Mouse (Mus musculus) ES-E14 (cell line): ENCODE data around the gene Map2k2. TPM values are rescaled to one million over a fixed set of nuclear protein-coding genes. Genes with fewer than 3 reads are reported as not detected.

Source experiments
- DNase-seq: peaks from one replicate; pipeline ENCODE4 v3.0.0-alpha.2; 2013; ENCODE audit warnings: low read depth, low spot score
- H3K27ac ChIP-seq: 2 replicates; pipeline ENCODE4 v1.5.1; 2012; ENCODE audit warnings: low read depth, mild to moderate bottlenecking, low read length, moderate library complexity, mixed read lengths; ENCODE audit not compliant: poor library complexity, insufficient read depth, severe bottlenecking
- H3K36me3 ChIP-seq: 2 replicates; pipeline ENCODE4 v1.6.1; 2012; ENCODE audit warnings: mild to moderate bottlenecking, low read length, moderate library complexity, mixed read lengths; ENCODE audit not compliant: control insufficient read depth, poor library complexity, insufficient read depth, severe bottlenecking
- H3K4me1 ChIP-seq, 2 experiments: fragments of 150-350 bp in 1 of 2; sonication (generic) in 1 of 2; 2 replicates each; pipeline ENCODE4 v1.6.1; 2012; ENCODE audit warnings: low read length in 2 of 2, mild to moderate bottlenecking in 1 of 2, mixed read lengths in 1 of 2; ENCODE audit not compliant: control insufficient read depth in 2 of 2, insufficient read depth in 2 of 2, poor library complexity in 1 of 2
- H3K4me3 ChIP-seq, 2 experiments: fragments of 150-350 bp in 1 of 2; sonication (generic) in 1 of 2; 2 replicates each; pipeline ENCODE4 v1.5.1; 2012; ENCODE audit warnings: low read length in 2 of 2, low read depth in 1 of 2, mild to moderate bottlenecking in 1 of 2, mixed read lengths in 1 of 2; ENCODE audit not compliant: insufficient read depth in 1 of 2, poor library complexity in 1 of 2, severe bottlenecking in 1 of 2
- H3K9ac ChIP-seq: 2 replicates; pipeline ENCODE4 v1.6.1; 2012; ENCODE audit warnings: low read depth, mild to moderate bottlenecking, low read length, mixed read lengths; ENCODE audit not compliant: poor library complexity, insufficient read depth, severe bottlenecking
- H3K9me3 ChIP-seq: fragments of 150-350 bp; sonication (generic); 2 replicates; pipeline ENCODE4 v1.6.1; 2012; ENCODE audit warnings: low read depth, mild to moderate bottlenecking, low read length; ENCODE audit not compliant: control insufficient read depth, insufficient read depth
- CHD2 ChIP-seq: IDR thresholded peaks from 2 replicates; pipeline ENCODE4 v1.6.1; 2014; ENCODE audit warnings: mild to moderate bottlenecking, low read depth, low read length, inconsistent platforms
- HCFC1 ChIP-seq: IDR thresholded peaks from 2 replicates; pipeline ENCODE4 v1.6.1; 2012; ENCODE audit warnings: low read length, inconsistent platforms, borderline replicate concordance; ENCODE audit not compliant: insufficient read depth
- MAFK ChIP-seq: IDR thresholded peaks from 2 replicates; pipeline ENCODE4 v1.6.1; 2014; ENCODE audit warnings: mild to moderate bottlenecking, low read depth, low read length, inconsistent platforms; ENCODE audit not compliant: insufficient read depth
- ZC3H11A ChIP-seq: IDR thresholded peaks from 2 replicates; pipeline ENCODE4 v1.6.1; 2012; ENCODE audit warnings: low read depth, mild to moderate bottlenecking, inconsistent platforms, low read length, borderline replicate concordance
- ZNF384 ChIP-seq: IDR thresholded peaks from 2 replicates; pipeline ENCODE4 v1.6.1; 2012; ENCODE audit warnings: low read depth, low read length, inconsistent platforms
- in situ Hi-C, 2 experiments: fragments of 600-800 bp; cut with MboI; formaldehyde crosslinking; loops; one replicate each; pipeline ENCODE4 v1.15.1; 2025; ENCODE audit warnings: low sequenced_read_pairs in 2 of 2, inconsistent platforms in 1 of 2; ENCODE audit not compliant: unreplicated experiment in 2 of 2
- total RNA-seq: library from RNA; depleted of rRNA; stranded (reverse); fragments of 300-350 nt; gene quantifications from 2 replicates; pipeline ENCODE4 v1.2.3, GENCODE M21; 2012

Gene Map2k2
- total RNA-seq, 1 experiment: 115 TPM

GRCm38 (mm10) chr10:81146296-81146695 is 40.6 kb downstream of the Map2k2 start:
- Histone ChIP-seq H3K9ac (peak overlapping the region; percentile 59; the same call in 1 of the 2 replicates), H3K27ac (peak overlapping the region; percentile 63; the same call in 1 of the 2 replicates), H3K4me3 (peak overlapping the region in 1 of 2 experiments; percentile 91; a peak in 1 of 4 replicates), H3K36me3 (peaks cover 56% of the 10 kb centered on the region), H3K4me1 (peaks cover 3 to 58% of the 10 kb centered on the region in 2 experiments; a peak in 3 of 4 replicates), H3K9me3 (no peaks in the 10 kb centered on the region)
- TF ChIP-seq HCFC1 (no peak), ZNF384 (no peak), CHD2 (no peak), ZC3H11A (no peak), MAFK (no peak)
- DNase-seq: no peak
- in situ Hi-C loops: no loop called here

GRCm38 (mm10) chr10:81151261-81151660 is 45.5 kb downstream of the Map2k2 start:
- Histone ChIP-seq H3K4me1 (peaks cover 0 to 35% of the 10 kb centered on the region in 2 experiments; a peak in 3 of 4 replicates), H3K9me3 (no peaks in the 10 kb centered on the region), H3K9ac (no peak overlapping the region), H3K4me3 (no peak overlapping the region), H3K36me3 (peaks cover 56% of the 10 kb centered on the region), H3K27ac (no peak overlapping the region)
- no peak for DNase-seq
- in situ Hi-C loops: no loop called here
- TF ChIP-seq ZNF384: no peak
- no peak for TF ChIP-seq HCFC1
- TF ChIP-seq CHD2: no peak
- TF ChIP-seq MAFK: no peak
- no peak for TF ChIP-seq ZC3H11A

- Histone ChIP-seq H3K4me3 (no peak overlapping the region), H3K36me3 (peaks cover 56% of the 10 kb centered on the region), H3K9ac (no peak overlapping the region), H3K4me1 (peaks cover 0 to 25% of the 10 kb centered on the region in 2 experiments; a peak in 2 of 4 replicates), H3K9me3 (no peaks in the 10 kb centered on the region), H3K27ac (no peak overlapping the region)
- TF ChIP-seq ZNF384 (no peak), CHD2 (no peak), ZC3H11A (no peak), HCFC1 (no peak), MAFK (no peak)
- DNase-seq: no peak
- in situ Hi-C loops: no loop called here
Observed at GRCm38 (mm10) chr10:81152609-81153008, 46.9 kb downstream of the Map2k2 start.

DNA sequence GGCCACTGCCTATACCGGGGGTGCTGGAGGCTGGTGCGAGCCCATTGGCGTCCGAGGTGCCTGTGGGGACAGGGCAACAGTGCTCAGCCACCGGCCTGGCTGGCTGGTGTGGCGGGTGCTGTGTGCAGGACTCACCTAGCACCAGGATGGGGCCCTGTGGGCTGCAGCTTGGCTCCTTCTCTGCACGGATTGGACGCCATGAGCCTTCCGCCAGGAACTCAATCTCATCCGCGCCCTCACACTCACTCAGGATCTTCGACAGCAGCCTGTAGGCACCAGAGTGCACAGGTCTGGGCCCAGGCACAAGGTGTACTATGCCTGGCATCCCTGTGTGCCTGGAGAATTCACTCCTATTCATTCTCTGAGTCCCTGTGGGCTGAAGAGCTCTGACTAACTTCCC is 48.6 kb downstream of the Map2k2 start:
- H3K36me3 ChIP-seq: peaks cover 56% of the 10 kb centered on the region
- in situ Hi-C loops: no loop called here
- peaks cover 0 to 16% of the 10 kb centered on the region in 2 experiments; a peak in 1 of 4 replicates for H3K4me1 ChIP-seq
- no peak for DNase-seq
- H3K4me3 ChIP-seq: peak overlapping the region in 1 of 2 experiments; percentile 38; a peak in 1 of 4 replicates
- H3K9me3 ChIP-seq: no peaks in the 10 kb centered on the region
- no peak overlapping the region for H3K27ac ChIP-seq
- H3K9ac ChIP-seq: no peak overlapping the region
- TF ChIP-seq ZNF384: no peak
- TF ChIP-seq MAFK: no peak
- no peak for TF ChIP-seq CHD2
- TF ChIP-seq ZC3H11A: no peak
- no peak for TF ChIP-seq HCFC1

GRCm38 (mm10) chr10:81154736-81155135 is 49.0 kb downstream of the Map2k2 start:
- Histone ChIP-seq H3K9ac (no peak overlapping the region), H3K36me3 (peaks cover 55% of the 10 kb centered on the region), H3K27ac (no peak overlapping the region), H3K4me1 (peaks cover 0 to 15% of the 10 kb centered on the region in 2 experiments; a peak in 1 of 4 replicates), H3K4me3 (no peak overlapping the region), H3K9me3 (no peaks in the 10 kb centered on the region)
- in situ Hi-C loops: no loop called here
- TF ChIP-seq ZNF384 (no peak), ZC3H11A (no peak)
- DNase-seq: no peak
